Mouse (Mus musculus) G1E (cell line): ENCODE measurements around the gene Acyp1. TPM values are rescaled to one million over a fixed set of nuclear protein-coding genes. Genes with fewer than 3 reads are reported as not detected.

Experiments used
- ATAC-seq: 2 replicates; pipeline ENCODE4 v1.8.0; 2016; ENCODE audit warnings: mild to moderate bottlenecking; ENCODE audit not compliant: insufficient number of reproducible peaks, poor library complexity, low FRiP score, severe bottlenecking; ENCODE audit errors: extremely low read depth
- DNase-seq: peaks from one replicate; pipeline ENCODE4 v3.0.0; 2012; ENCODE audit warnings: low spot score
- H3K27me3 ChIP-seq: 2 replicates; pipeline ENCODE4 v1.6.1; 2012; ENCODE audit warnings: mild to moderate bottlenecking, low read length, inconsistent platforms; ENCODE audit not compliant: insufficient read depth
- H3K36me3 ChIP-seq: replicated peaks from 2 replicates; pipeline ENCODE3; 2012; ENCODE audit warnings: mild to moderate bottlenecking, inconsistent platforms
- H3K4me1 ChIP-seq: 2 replicates; pipeline ENCODE4 v1.6.1; 2012; ENCODE audit warnings: low read depth, low read length, inconsistent platforms, mixed read lengths; ENCODE audit not compliant: insufficient read depth
- H3K4me3 ChIP-seq: 2 replicates; pipeline ENCODE4 v1.5.1; 2012; ENCODE audit warnings: low read depth, mild to moderate bottlenecking, inconsistent platforms, low read length, moderate library complexity, mixed read lengths
- H3K9me3 ChIP-seq: replicated peaks from 2 replicates; pipeline ENCODE4 v1.6.1; 2012; ENCODE audit warnings: inconsistent platforms
- GATA2 ChIP-seq: IDR thresholded peaks from 2 replicates; pipeline ENCODE4 v1.6.1; 2012; ENCODE audit warnings: low read depth, low read length, inconsistent platforms, borderline replicate concordance
- POLR2AphosphoS5 ChIP-seq: IDR thresholded peaks from 2 replicates; pipeline ENCODE4 v1.6.1; 2012; ENCODE audit warnings: low read depth, low read length, inconsistent platforms; ENCODE audit not compliant: insufficient replicate concordance
- polyA plus RNA-seq: library from polyadenylated mRNA; stranded (reverse); fragments of >175 nt; gene quantifications from 2 replicates; pipeline ENCODE4 v1.2.3, GENCODE M21; 2012
- total RNA-seq, 2 experiments: library from RNA; stranded (forward) in 1 of 2; stranded (reverse) in 1 of 2; fragments of 200-1000 nt in 1 of 2; fragments of >200 nt in 1 of 2; fragmentation: Nextera tagmentation in 1 of 2; gene quantifications; 2 replicates each; pipeline ENCODE4 v1.2.3; 2014 to 2017

The Acyp1 gene
- total and polyA plus RNA-seq, 3 experiments = 57.0 to 285 (median 127) TPM

DNA sequence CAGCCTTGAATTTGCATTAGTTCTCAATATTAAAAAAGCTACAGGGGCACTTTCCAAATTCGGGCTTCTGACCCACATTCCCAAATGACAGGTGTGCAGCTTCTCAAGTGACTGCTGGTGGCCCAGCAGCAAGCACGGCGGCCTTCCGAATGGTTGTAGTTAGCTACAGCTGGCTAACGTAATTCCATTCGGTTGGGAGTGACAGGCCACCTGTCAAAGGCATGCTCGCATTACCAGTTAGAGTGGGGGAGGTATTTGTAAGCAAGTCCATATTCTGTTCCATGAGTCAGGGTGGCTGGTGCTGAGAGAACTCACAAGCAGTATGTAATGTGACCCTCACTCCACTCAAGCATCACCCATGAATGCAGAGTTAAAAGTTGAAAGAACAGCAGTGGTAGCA is 61.0 kb downstream of the Acyp1 start:
- peaks cover 61% of the 10 kb centered on the region for H3K36me3 ChIP-seq

More for the DNA sequence above, 61.0 kb downstream of the Acyp1 start:
- H3K27me3 ChIP-seq = peaks cover 3% of the 10 kb centered on the region; the same call in 1 of the 2 replicates
- no peak overlapping the region for H3K4me3 ChIP-seq
- no peak for DNase-seq
- H3K4me1 ChIP-seq = peaks cover 3% of the 10 kb centered on the region
- TF ChIP-seq POLR2AphosphoS5 = 0 out of 2 replicates have a peak, but pooled peaks have one; percentile 48
- TF ChIP-seq GATA2 = no peak
- ATAC-seq = no peak
- no peaks in the 10 kb centered on the region for H3K9me3 ChIP-seq

Other genes starting within 250 kb of the Acyp1 start
- gene Prox2, start 177.7 kb downstream of the Acyp1 start, total RNA-seq (2014; fragmentation: Nextera tagmentation) = 12.1 and 13.5 TPM in 2 replicates
- gene Prox2, start 177.7 kb downstream of the Acyp1 start, total RNA-seq (2017) = 10.3 and 10.7 TPM in 2 replicates
- 6.8 and 7.0 TPM in 2 replicates for gene Prox2, start 177.7 kb downstream of the Acyp1 start, polyA plus RNA-seq
- 208 and 213 TPM in 2 replicates for gene Dlst, start 177.6 kb downstream of the Acyp1 start, total RNA-seq (2014; fragmentation: Nextera tagmentation)
- gene Dlst, start 177.6 kb downstream of the Acyp1 start, total RNA-seq (2017) = 200 and 221 TPM in 2 replicates
- gene Dlst, start 177.6 kb downstream of the Acyp1 start, polyA plus RNA-seq = 728 and 1,047 TPM in 2 replicates
- gene Rps6kl1, start 137.2 kb downstream of the Acyp1 start, total RNA-seq (2014; fragmentation: Nextera tagmentation) = not detected in 2 replicates
- gene Rps6kl1, start 137.2 kb downstream of the Acyp1 start, total RNA-seq (2017) = 0.06 and 0.11 TPM in 2 replicates
- 0.03 TPM in 1 of 2 replicates, not detected in the other for gene Rps6kl1, start 137.2 kb downstream of the Acyp1 start, polyA plus RNA-seq
- gene Pgf, start 110.6 kb downstream of the Acyp1 start, total RNA-seq (2014; fragmentation: Nextera tagmentation) = not detected in 2 replicates
- 1.9 and 2.1 TPM in 2 replicates for gene Pgf, start 110.6 kb downstream of the Acyp1 start, total RNA-seq (2017)
- not detected in 2 replicates for gene Pgf, start 110.6 kb downstream of the Acyp1 start, polyA plus RNA-seq
- gene Eif2b2, start 69.0 kb downstream of the Acyp1 start, total RNA-seq (2014; fragmentation: Nextera tagmentation) = 28.4 and 36.0 TPM in 2 replicates
- 136 and 155 TPM in 2 replicates for gene Eif2b2, start 69.0 kb downstream of the Acyp1 start, total RNA-seq (2017)
- gene Eif2b2, start 69.0 kb downstream of the Acyp1 start, polyA plus RNA-seq = 320 and 408 TPM in 2 replicates
- 25.2 and 33.6 TPM in 2 replicates for gene Mlh3, start 17.8 kb downstream of the Acyp1 start, total RNA-seq (2014; fragmentation: Nextera tagmentation)
- gene Mlh3, start 17.8 kb downstream of the Acyp1 start, total RNA-seq (2017) = 19.5 and 20.8 TPM in 2 replicates
- gene Mlh3, start 17.8 kb downstream of the Acyp1 start, polyA plus RNA-seq = 1.9 and 2.2 TPM in 2 replicates
- not detected in 2 replicates for gene Zc2hc1c, start 153 bp upstream of the Acyp1 start, total RNA-seq (2014; fragmentation: Nextera tagmentation)
- gene Zc2hc1c, start 153 bp upstream of the Acyp1 start, total RNA-seq (2017) = 1.2 and 1.3 TPM in 2 replicates
- gene Zc2hc1c, start 153 bp upstream of the Acyp1 start, polyA plus RNA-seq = 0.03 and 0.04 TPM in 2 replicates
- gene Nek9, start 50.9 kb upstream of the Acyp1 start, total RNA-seq (2014; fragmentation: Nextera tagmentation) = 126 TPM in 2 replicates
- gene Nek9, start 50.9 kb upstream of the Acyp1 start, total RNA-seq (2017) = 59.1 and 62.9 TPM in 2 replicates
- gene Nek9, start 50.9 kb upstream of the Acyp1 start, polyA plus RNA-seq = 30.3 and 30.5 TPM in 2 replicates
- 286 and 322 TPM in 2 replicates for gene Tmed10, start 86.4 kb upstream of the Acyp1 start, total RNA-seq (2014; fragmentation: Nextera tagmentation)
- 61.7 and 85.4 TPM in 2 replicates for gene Tmed10, start 86.4 kb upstream of the Acyp1 start, total RNA-seq (2017)
- gene Tmed10, start 86.4 kb upstream of the Acyp1 start, polyA plus RNA-seq = 255 and 271 TPM in 2 replicates
- gene Fos, start 185.5 kb upstream of the Acyp1 start, total RNA-seq (2014; fragmentation: Nextera tagmentation) = 8.7 and 10.2 TPM in 2 replicates
- 18.3 and 18.5 TPM in 2 replicates for gene Fos, start 185.5 kb upstream of the Acyp1 start, total RNA-seq (2017)
- 3.7 and 4.0 TPM in 2 replicates for gene Fos, start 185.5 kb upstream of the Acyp1 start, polyA plus RNA-seq